Mouse (Mus musculus): ENCODE measurements around the gene Ggt1. TPM values are rescaled to one million over a fixed set of nuclear protein-coding genes. Genes with fewer than 3 reads are reported as not detected.

The Ggt1 gene
- polyA plus RNA-seq, 1 experiment, result 0.06 TPM

DNA sequence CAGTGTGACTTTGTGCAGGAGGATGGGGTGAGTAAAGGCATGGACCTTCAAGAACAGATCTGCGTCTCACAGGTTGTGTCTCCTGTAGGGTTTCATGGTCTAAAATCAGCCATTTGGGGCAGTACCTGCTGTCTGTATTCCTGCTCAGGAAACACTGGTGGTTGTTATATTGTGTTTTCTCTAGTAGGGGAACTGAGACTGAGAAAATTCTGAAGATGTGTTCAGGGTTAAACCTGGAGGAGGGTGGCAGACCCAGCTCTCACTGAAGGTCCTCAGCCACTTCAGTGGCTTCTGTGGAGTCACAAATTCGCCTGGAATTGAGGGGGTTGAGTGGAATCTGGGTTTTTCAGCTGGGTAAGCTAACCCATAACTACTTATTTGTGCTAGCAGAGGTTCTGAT lies 31.1 kb upstream of the Ggt1 start:
- Histone ChIP-seq H3K79me2 (ENCODE audit: control insufficient read depth, insufficient read depth) (peaks cover 69% of the 10 kb centered on the region), H3K4me2 (ENCODE audit: low read depth) (peak overlapping the region; percentile 55), H3K4me3 (no peak overlapping the region), H3ac (ENCODE audit: control insufficient read depth, insufficient read length) (no peak overlapping the region), H3K36me3 (ENCODE audit: control insufficient read depth, insufficient read depth) (peaks cover 48% of the 10 kb centered on the region), H3K27me3 (ENCODE audit: control insufficient read depth, insufficient read depth, insufficient read length) (no peaks in the 10 kb centered on the region)
- TF ChIP-seq TCF12 (IDR thresholded peaks at IDR 0.05; ENCODE audit: insufficient read depth, poor library complexity, severe bottlenecking), result no peak
- no peak for TF ChIP-seq TCF3 (IDR thresholded peaks at IDR 0.05; ENCODE audit: insufficient read length, low read depth)
- TF ChIP-seq REST (IDR thresholded peaks at IDR 0.05; ENCODE audit: insufficient read depth, insufficient read length), result no peak
- no peak for TF ChIP-seq SRF (IDR thresholded peaks at IDR 0.05; ENCODE audit: control insufficient read depth, insufficient read length, low read depth)

DNA sequence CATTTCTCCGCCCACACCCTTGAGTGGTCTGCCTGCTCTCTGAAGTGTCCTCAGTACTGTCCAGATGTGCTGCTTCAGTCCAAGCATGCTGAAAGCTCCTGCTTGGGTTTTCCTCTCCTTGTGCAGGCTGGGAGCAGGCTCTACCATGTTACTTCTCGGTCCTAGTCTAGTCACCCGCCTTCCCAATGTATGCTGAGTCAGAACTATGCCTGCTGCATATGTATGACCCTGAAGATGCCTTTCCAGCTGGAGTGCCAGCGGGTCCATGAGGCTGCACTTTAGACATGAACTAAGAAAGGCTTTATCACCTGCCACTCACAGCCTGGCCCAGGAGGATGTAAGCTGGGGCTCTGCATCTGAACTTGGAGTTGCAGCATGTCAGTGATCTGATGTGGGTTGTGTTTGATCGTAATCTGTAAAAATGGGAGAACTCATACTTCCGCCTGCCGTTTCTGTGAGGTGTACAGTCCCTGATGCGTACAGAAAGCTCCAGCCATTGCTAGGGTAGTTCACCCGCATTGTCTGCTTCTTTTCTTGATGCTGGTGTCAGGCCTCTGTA lies 29.8 kb upstream of the Ggt1 start:
- Histone ChIP-seq H3K36me3 (ENCODE audit: control insufficient read depth, insufficient read depth) (peaks cover 45% of the 10 kb centered on the region), H3K79me2 (ENCODE audit: control insufficient read depth, insufficient read depth) (peaks cover 56% of the 10 kb centered on the region), H3K27me3 (ENCODE audit: control insufficient read depth, insufficient read depth, insufficient read length) (no peaks in the 10 kb centered on the region), H3K4me2 (ENCODE audit: low read depth) (peak overlapping the region; percentile 55), H3ac (ENCODE audit: control insufficient read depth, insufficient read length) (no peak overlapping the region), H3K4me3 (no peak overlapping the region)
- TF ChIP-seq MAX (IDR thresholded peaks at IDR 0.05; ENCODE audit: low read depth), result no peak

GRCm38 (mm10) chr10:75534216-75534615 lies 27.2 kb upstream of the Ggt1 start:
- H3ac ChIP-seq (ENCODE audit: control insufficient read depth, insufficient read length), result no peak overlapping the region
- H3K79me2 ChIP-seq (ENCODE audit: control insufficient read depth, insufficient read depth), result peaks cover 31% of the 10 kb centered on the region
- H3K4me2 ChIP-seq (ENCODE audit: low read depth), result no peak overlapping the region
- peaks cover 37% of the 10 kb centered on the region for H3K36me3 ChIP-seq (ENCODE audit: control insufficient read depth, insufficient read depth)
- H3K27me3 ChIP-seq (ENCODE audit: control insufficient read depth, insufficient read depth, insufficient read length), result no peaks in the 10 kb centered on the region
- TF ChIP-seq REST (IDR thresholded peaks at IDR 0.05; ENCODE audit: insufficient read depth, insufficient read length), result no peak
- no peak overlapping the region for H3K4me3 ChIP-seq

DNA sequence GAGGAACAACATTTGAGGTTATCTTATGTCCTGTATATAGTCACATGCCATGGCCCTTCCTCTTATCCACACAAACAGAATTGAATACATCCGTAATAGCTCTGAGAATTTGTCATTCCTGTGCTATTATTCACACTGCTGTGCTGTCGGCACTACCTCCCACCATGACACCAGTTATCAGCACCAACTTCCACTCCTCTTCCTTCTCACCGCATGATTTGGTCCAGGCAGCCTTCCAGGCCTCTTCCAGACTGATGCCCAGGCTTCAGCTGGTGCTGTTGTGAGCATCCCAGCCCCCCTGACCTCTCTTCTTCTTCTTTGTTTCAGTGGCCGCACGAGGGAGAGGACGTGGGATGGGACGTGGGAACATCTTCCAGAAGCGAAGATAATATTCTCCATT lies 26.5 kb upstream of the Ggt1 start:
- H3K4me2 ChIP-seq (ENCODE audit: low read depth), result no peak overlapping the region
- H3ac ChIP-seq (ENCODE audit: control insufficient read depth, insufficient read length), result no peak overlapping the region
- H3K4me3 ChIP-seq, result no peak overlapping the region
- peaks cover 37% of the 10 kb centered on the region for H3K36me3 ChIP-seq (ENCODE audit: control insufficient read depth, insufficient read depth)
- no peak for TF ChIP-seq MAX (IDR thresholded peaks at IDR 0.05; ENCODE audit: low read depth)
- no peak for TF ChIP-seq REST (IDR thresholded peaks at IDR 0.05; ENCODE audit: insufficient read depth, insufficient read length)
- TF ChIP-seq TCF3 (IDR thresholded peaks at IDR 0.05; ENCODE audit: insufficient read length, low read depth), result no peak
- TF ChIP-seq SRF (IDR thresholded peaks at IDR 0.05; ENCODE audit: control insufficient read depth, insufficient read length, low read depth), result no peak
- TF ChIP-seq E2F4 (IDR thresholded peaks at IDR 0.05; ENCODE audit: insufficient read depth), result no peak
- no peak for TF ChIP-seq POLR2AphosphoS2 (IDR thresholded peaks at IDR 0.05; ENCODE audit: insufficient read length, low read depth)
- TF ChIP-seq CEBPB (IDR thresholded peaks at IDR 0.05; ENCODE audit: insufficient read depth, poor library complexity, severe bottlenecking), result no peak
- TF ChIP-seq MYOG (IDR thresholded peaks at IDR 0.05; ENCODE audit: control insufficient read depth in 1 of 3, insufficient read depth in 1 of 3, insufficient read length in 2 of 3, low read depth in 2 of 3), result no peak
- TF ChIP-seq USF1 (IDR thresholded peaks at IDR 0.05; ENCODE audit: low read depth), result no peak
- no peak for TF ChIP-seq POLR2A (IDR thresholded peaks at IDR 0.05; ENCODE audit: insufficient read length, low read depth)
- no peak for TF ChIP-seq MYOD1 (IDR thresholded peaks at IDR 0.05; ENCODE audit: control insufficient read depth in 1 of 3, insufficient read length in 2 of 3, low read depth in 2 of 3)
- no peaks in the 10 kb centered on the region for H3K27me3 ChIP-seq (ENCODE audit: control insufficient read depth, insufficient read depth, insufficient read length)
- H3K79me2 ChIP-seq (ENCODE audit: control insufficient read depth, insufficient read depth), result peaks cover 26% of the 10 kb centered on the region

DNA sequence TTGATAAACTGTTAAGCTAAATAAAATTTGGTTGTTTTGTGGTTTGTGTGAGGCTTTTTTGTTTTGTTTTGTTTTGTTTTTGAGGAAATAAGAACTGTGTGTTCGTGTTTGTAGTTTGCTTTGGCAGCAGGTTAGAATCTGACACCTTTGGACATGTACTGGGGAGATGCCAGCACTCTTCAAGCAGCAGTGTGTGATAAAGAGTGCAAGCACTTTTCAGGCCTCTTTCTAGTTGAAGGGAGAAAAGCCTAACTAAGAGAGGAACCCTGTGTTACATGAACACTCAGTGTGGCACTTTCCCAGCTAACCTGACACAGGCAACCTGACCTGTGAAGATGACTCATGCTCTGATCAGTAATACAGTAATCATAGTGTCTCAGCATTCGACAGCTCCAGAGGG lies 26.0 kb upstream of the Ggt1 start:
- peaks cover 21% of the 10 kb centered on the region for H3K79me2 ChIP-seq (ENCODE audit: control insufficient read depth, insufficient read depth)
- no peak overlapping the region for H3K4me3 ChIP-seq
- no peaks in the 10 kb centered on the region for H3K27me3 ChIP-seq (ENCODE audit: control insufficient read depth, insufficient read depth, insufficient read length)
- peaks cover 37% of the 10 kb centered on the region for H3K36me3 ChIP-seq (ENCODE audit: control insufficient read depth, insufficient read depth)
- H3ac ChIP-seq (ENCODE audit: control insufficient read depth, insufficient read length), result no peak overlapping the region
- no peak overlapping the region for H3K4me2 ChIP-seq (ENCODE audit: low read depth)
- no peak for TF ChIP-seq MYOD1 (IDR thresholded peaks at IDR 0.05; ENCODE audit: control insufficient read depth in 1 of 3, insufficient read length in 2 of 3, low read depth in 2 of 3)
- TF ChIP-seq MYOG (IDR thresholded peaks at IDR 0.05; ENCODE audit: control insufficient read depth in 1 of 3, insufficient read depth in 1 of 3, insufficient read length in 2 of 3, low read depth in 2 of 3), result no peak
- no peak for TF ChIP-seq E2F4 (IDR thresholded peaks at IDR 0.05; ENCODE audit: insufficient read depth)
- TF ChIP-seq MAX (IDR thresholded peaks at IDR 0.05; ENCODE audit: low read depth), result no peak
- TF ChIP-seq POLR2A (IDR thresholded peaks at IDR 0.05; ENCODE audit: insufficient read length, low read depth), result no peak
- TF ChIP-seq SRF (IDR thresholded peaks at IDR 0.05; ENCODE audit: control insufficient read depth, insufficient read length, low read depth), result no peak
- TF ChIP-seq TCF12 (IDR thresholded peaks at IDR 0.05; ENCODE audit: insufficient read depth, poor library complexity, severe bottlenecking), result no peak
- TF ChIP-seq CEBPB (IDR thresholded peaks at IDR 0.05; ENCODE audit: insufficient read depth, poor library complexity, severe bottlenecking), result no peak
- TF ChIP-seq REST (IDR thresholded peaks at IDR 0.05; ENCODE audit: insufficient read depth, insufficient read length), result no peak
- no peak for TF ChIP-seq POLR2AphosphoS2 (IDR thresholded peaks at IDR 0.05; ENCODE audit: insufficient read length, low read depth)
- TF ChIP-seq TCF3 (IDR thresholded peaks at IDR 0.05; ENCODE audit: insufficient read length, low read depth), result no peak
- no peak for TF ChIP-seq USF1 (IDR thresholded peaks at IDR 0.05; ENCODE audit: low read depth)
